Mouse (Mus musculus) forebrain, postnatal 0 days (tissue): ENCODE results near the gene AC170998.1. TPM values are rescaled to one million over a fixed set of nuclear protein-coding genes. Genes with fewer than 3 reads are reported as not detected.
"Not testable (repeated sequence)": the region's sequence is repeated elsewhere in the genome, so short reads cannot be mapped to it uniquely, and the experiment has no call there.

ENCODE experiments used
- ATAC-seq: fragments of 200-750 bp; cut with Nextera tagmentation; 2 replicates; pipeline ENCODE4 v1.8.0; 2017; ENCODE audit warnings: mild to moderate bottlenecking, moderate library complexity
- DNase-seq: peaks from one replicate; pipeline ENCODE4 v3.0.0-alpha.2; 2015
- H3K27ac ChIP-seq: fragments of 300-500 bp; sonication (generic); 2 replicates; pipeline ENCODE4 v1.5.1; 2014; ENCODE audit warnings: low read depth, mild to moderate bottlenecking, antibody characterized with exemption, low read length, moderate library complexity, mixed read lengths
- H3K27me3 ChIP-seq: fragments of 300-500 bp; sonication (generic); 2 replicates; pipeline ENCODE4 v1.6.1; 2014; ENCODE audit warnings: mild to moderate bottlenecking, low read length, mixed read lengths; ENCODE audit not compliant: insufficient read depth
- H3K36me3 ChIP-seq: fragments of 300-500 bp; sonication (generic); 2 replicates; pipeline ENCODE4 v1.6.1; 2014; ENCODE audit warnings: mild to moderate bottlenecking, moderate library complexity; ENCODE audit not compliant: insufficient read depth
- H3K4me1 ChIP-seq: fragments of 300-500 bp; sonication (generic); 2 replicates; pipeline ENCODE4 v1.6.1; 2014; ENCODE audit warnings: antibody characterized with exemption; ENCODE audit not compliant: insufficient read depth
- H3K4me2 ChIP-seq: fragments of 300-500 bp; sonication (generic); 2 replicates; pipeline ENCODE4 v1.6.1; 2014; ENCODE audit warnings: low read depth, mild to moderate bottlenecking, moderate library complexity
- H3K4me3 ChIP-seq: fragments of 300-500 bp; sonication (generic); 2 replicates; pipeline ENCODE4 v1.5.1; 2014; ENCODE audit warnings: low read depth, low read length, mixed read lengths
- H3K9ac ChIP-seq: fragments of 300-500 bp; sonication (generic); 2 replicates; pipeline ENCODE4 v1.6.1; 2014; ENCODE audit warnings: mild to moderate bottlenecking
- H3K9me3 ChIP-seq: fragments of 300-500 bp; sonication (generic); 2 replicates; pipeline ENCODE4 v1.6.1; 2016; ENCODE audit warnings: low read length
- CTCF ChIP-seq: sonication (generic); IDR thresholded peaks from 2 replicates; pipeline ENCODE4 v1.5.1; 2016; ENCODE audit warnings: antibody characterized with exemption, control low read depth, low read depth
- WGBS: fragments of 180-500 bp; shearing (Covaris S2); extraction: QIAGEN DNeasy Blood & Tissue Kit; methylation state at CpG from one replicate; pipeline ENCODE4 v1.1.7; 2014; 5-methylcytosine and 5-hydroxymethylcytosine counted together
- polyA plus RNA-seq: library from polyadenylated mRNA; unstranded; fragments of >200 nt; fragmentation: Nextera tagmentation; extraction: Ambion mirVana; gene quantifications from 2 replicates; pipeline ENCODE4 v1.2.1, GENCODE M21; 2015
- total RNA-seq: library from RNA; depleted of rRNA; stranded (reverse); fragments of >200 nt; gene quantifications from 2 replicates; pipeline ENCODE4 v1.2.3, GENCODE M21; 2014; rRNA removed

AC170998.1 gene
- total and polyA plus RNA-seq, 2 experiments from 2014 or later = 1.7 to 5.6 TPM

DNA sequence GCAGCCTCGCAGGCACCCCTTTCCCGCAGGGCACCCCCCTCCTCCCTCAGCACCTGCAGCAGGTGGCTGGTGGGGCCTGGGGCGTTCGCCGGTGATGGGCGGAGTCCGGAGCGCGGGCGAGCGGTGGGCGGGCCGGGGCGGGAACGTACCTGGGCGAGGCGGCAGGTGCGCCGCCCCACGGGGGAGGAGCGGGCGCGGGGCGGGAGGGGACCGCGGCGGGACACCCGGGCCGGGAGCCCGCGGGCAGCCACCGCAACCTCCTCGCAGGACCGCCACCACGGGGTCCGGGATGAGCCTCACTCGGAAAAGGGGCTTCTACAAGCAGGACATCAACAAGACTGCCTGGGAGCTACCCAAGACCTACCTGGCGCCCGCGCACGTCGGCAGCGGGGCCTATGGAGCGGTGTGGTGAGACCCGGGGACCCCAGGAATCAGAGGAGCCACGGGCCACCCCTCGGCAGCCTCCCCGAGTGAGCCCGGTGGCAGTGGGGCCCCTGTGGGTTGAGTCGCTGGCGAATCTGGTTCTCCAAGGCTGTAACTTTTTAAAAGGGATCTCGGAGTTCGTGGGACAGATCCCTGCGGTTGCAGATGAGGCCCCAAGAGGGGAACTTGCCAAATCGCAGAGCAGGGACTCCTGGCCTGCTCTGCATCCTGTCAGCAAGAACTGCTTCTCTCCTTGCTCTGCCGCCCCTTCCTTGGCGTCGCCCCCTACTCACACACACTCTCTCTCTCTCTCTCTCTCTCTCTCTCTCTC lies 43.4 kb downstream of the AC170998.1 start, which contains the start of gene Mapk13:
TSS of gene Mapk13 (plus strand) at position 177 of the 754 bp plus-strand sequence.
- Histone ChIP-seq H3K4me3 (peak within 1 kb of the TSS; percentile 33), H3K9me3 (no peaks in the 10 kb centered on the region), H3K36me3 (no peaks in the 10 kb centered on the region), H3K4me2 (peak within 1 kb of the TSS; percentile 58), H3K27ac (no peak within 1 kb of the TSS), H3K4me1 (peaks cover 5% of the 10 kb centered on the region; the same call in 1 of the 2 replicates), H3K27me3 (peaks cover 26% of the 10 kb centered on the region), H3K9ac (0 out of 2 replicates have a peak within 1 kb of the TSS, but pooled peaks have one; percentile 33)
- no peak for ATAC-seq
- DNase-seq = peak; percentile 16
- 5% methylated on average over 54 of the region's 58 CpGs for WGBS
- TF ChIP-seq CTCF = no peak

DNA sequence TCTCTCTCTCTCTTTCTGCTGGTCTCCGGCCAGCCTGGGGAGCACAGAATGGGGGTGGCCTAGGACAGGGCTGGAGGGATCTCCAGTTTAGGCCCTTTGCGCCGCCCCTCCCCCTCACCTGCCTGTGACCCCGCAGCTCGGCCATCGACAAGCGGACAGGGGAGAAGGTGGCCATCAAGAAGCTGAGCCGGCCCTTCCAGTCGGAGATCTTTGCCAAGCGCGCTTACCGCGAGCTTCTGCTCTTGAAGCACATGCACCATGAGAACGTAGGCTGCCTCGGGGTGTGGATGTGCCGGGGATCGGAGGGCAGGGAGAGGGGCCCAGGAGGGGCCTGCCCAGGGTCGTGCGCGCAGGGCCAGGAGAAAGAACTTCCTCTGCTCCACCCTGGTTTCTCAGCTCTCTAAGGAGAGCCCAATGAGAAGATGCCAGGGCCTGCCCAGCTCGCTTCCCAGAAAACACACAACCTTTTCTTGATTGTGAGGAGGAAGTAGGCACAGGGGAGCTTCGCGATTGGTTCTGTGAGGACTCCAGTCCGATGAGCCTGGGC lies 44.1 kb downstream of the AC170998.1 start:
- peaks cover 5% of the 10 kb centered on the region; the same call in 1 of the 2 replicates for H3K4me1 ChIP-seq
- peak overlapping the region; percentile 58 for H3K4me2 ChIP-seq
- peaks cover 26% of the 10 kb centered on the region for H3K27me3 ChIP-seq
- peak; percentile 16 for DNase-seq
- WGBS = 5% methylated on average over 24 of the region's 24 CpGs
- H3K4me3 ChIP-seq = peak overlapping the region; percentile 33
- H3K36me3 ChIP-seq = no peaks in the 10 kb centered on the region
- ATAC-seq = no peak
- H3K9me3 ChIP-seq = no peaks in the 10 kb centered on the region
- no peak overlapping the region for H3K27ac ChIP-seq
- no peak overlapping the region for H3K9ac ChIP-seq
- no peak for TF ChIP-seq CTCF

DNA sequence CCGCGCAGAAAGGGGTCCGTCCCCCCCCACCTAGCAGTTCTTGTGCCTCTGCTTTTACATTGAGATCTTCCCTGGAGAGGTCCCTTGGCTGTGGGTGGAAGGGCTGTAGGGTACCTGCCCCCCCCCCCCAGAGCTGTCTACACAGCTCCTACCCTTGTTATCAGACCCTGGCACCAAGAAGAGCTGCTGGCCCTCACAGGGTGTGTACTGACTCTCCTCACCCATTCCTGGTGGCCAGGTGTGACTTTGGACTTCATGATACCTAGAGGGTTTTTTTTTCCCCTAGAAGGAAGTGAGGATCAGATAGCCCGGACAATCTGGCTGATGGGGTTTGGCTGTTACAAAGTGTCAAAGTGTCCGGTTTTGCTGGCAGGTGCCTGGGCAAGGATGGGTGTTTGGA lies 45.4 kb downstream of the AC170998.1 start:
- no peaks in the 10 kb centered on the region for H3K36me3 ChIP-seq
- no peak overlapping the region for H3K27ac ChIP-seq
- peaks cover 26% of the 10 kb centered on the region for H3K27me3 ChIP-seq
- 94% methylated on average over 5 of the region's 5 CpGs for WGBS
- ATAC-seq (no peak), DNase-seq (no peak)
- H3K4me2 ChIP-seq = no peak overlapping the region
- peaks cover 5% of the 10 kb centered on the region; the same call in 1 of the 2 replicates for H3K4me1 ChIP-seq
- no peaks in the 10 kb centered on the region for H3K9me3 ChIP-seq
- no peak overlapping the region for H3K4me3 ChIP-seq
- no peak for TF ChIP-seq CTCF
- no peak overlapping the region for H3K9ac ChIP-seq

DNA sequence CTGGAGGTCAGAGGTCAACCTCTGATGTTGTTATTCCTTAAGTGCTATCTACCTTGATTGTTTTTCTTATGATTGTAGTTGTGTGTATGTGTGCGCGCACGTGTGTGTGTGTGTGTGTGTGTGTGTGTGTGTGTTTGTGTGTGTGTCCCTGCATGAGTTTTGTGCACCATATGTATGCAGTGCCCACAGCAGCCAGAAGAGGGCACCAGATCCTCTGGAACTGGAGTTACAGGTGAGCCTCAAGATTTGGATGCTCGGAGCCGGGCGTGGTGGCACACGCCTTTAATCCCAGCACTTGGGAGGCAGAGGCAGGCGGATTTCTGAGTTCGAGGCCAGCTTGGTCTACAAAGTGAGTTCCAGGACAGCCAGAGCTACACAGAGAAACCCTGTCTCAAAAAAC lies 48.4 kb downstream of the AC170998.1 start:
- not testable (repeated sequence) for ATAC-seq, H3K9me3 ChIP-seq, H3K9ac ChIP-seq, H3K4me1 ChIP-seq, H3K36me3 ChIP-seq, H3K4me3 ChIP-seq, DNase-seq, H3K27ac ChIP-seq, H3K4me2 ChIP-seq
- H3K27me3 ChIP-seq = peaks cover 18% of the 10 kb centered on the region; the same call in 1 of the 2 replicates
- WGBS = 94% methylated on average over 9 of the region's 9 CpGs
- peak; percentile 22; the same call in 1 of the 2 replicates for TF ChIP-seq CTCF

DNA sequence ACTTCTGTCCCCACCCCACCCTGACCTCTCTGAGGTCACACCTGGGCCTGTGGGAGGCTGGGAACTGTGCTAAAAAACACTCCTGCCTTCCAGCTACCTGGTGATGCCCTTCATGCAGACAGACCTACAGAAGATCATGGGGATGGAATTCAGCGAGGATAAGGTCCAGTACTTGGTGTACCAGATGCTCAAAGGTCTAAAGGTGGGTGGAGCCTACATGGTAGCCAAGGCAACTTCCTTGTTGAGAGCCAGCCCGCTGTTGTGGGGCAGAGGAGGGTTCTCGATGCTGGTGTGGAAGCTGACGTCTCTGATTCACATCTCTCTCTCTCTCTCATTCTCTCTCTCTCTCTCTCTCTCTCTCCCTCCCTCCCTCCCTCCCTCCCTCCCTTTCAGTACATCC lies 49.3 kb downstream of the AC170998.1 start:
- Histone ChIP-seq H3K9me3 (no peaks in the 10 kb centered on the region), H3K36me3 (no peaks in the 10 kb centered on the region), H3K4me1 (no peaks in the 10 kb centered on the region), H3K27ac (no peak overlapping the region), H3K9ac (no peak overlapping the region), H3K4me2 (no peak overlapping the region), H3K27me3 (peaks cover 9% of the 10 kb centered on the region; the same call in 1 of the 2 replicates), H3K4me3 (no peak overlapping the region)
- 80% methylated on average over 4 of the region's 4 CpGs for WGBS
- DNase-seq = no peak
- TF ChIP-seq CTCF = no peak
- no peak for ATAC-seq

Other genes starting within 250 kb of the AC170998.1 start
- gene Fkbp5, start 208.6 kb upstream of the AC170998.1 start, total RNA-seq = 26.6 and 37.3 TPM in 2 replicates
- 18.3 and 21.1 TPM in 2 replicates for gene Fkbp5, start 208.6 kb upstream of the AC170998.1 start, polyA plus RNA-seq
- 0.15 TPM in 1 of 2 replicates, not detected in the other for gene Armc12, start 195.3 kb upstream of the AC170998.1 start, total RNA-seq
- gene Armc12, start 195.3 kb upstream of the AC170998.1 start, polyA plus RNA-seq = not detected in 2 replicates
- gene Clpsl2, start 176.7 kb upstream of the AC170998.1 start, total RNA-seq = not detected in 2 replicates
- not detected in 2 replicates for gene Clpsl2, start 176.7 kb upstream of the AC170998.1 start, polyA plus RNA-seq
- not detected in 2 replicates for gene Clps, start 165.3 kb upstream of the AC170998.1 start, total RNA-seq
- gene Clps, start 165.3 kb upstream of the AC170998.1 start, polyA plus RNA-seq = not detected in 2 replicates
- gene Lhfpl5, start 150.4 kb upstream of the AC170998.1 start, total RNA-seq = 10.6 and 11.9 TPM in 2 replicates
- 11.4 and 13.2 TPM in 2 replicates for gene Lhfpl5, start 150.4 kb upstream of the AC170998.1 start, polyA plus RNA-seq
- 55.4 and 69.6 TPM in 2 replicates for gene Srpk1, start 103.4 kb upstream of the AC170998.1 start, total RNA-seq
- gene Srpk1, start 103.4 kb upstream of the AC170998.1 start, polyA plus RNA-seq = 66.6 and 75.1 TPM in 2 replicates
- gene Slc26a8, start 35.9 kb upstream of the AC170998.1 start, total RNA-seq = 2.0 and 3.3 TPM in 2 replicates
- gene Slc26a8, start 35.9 kb upstream of the AC170998.1 start, polyA plus RNA-seq = 1.3 and 1.8 TPM in 2 replicates
- 28.7 and 33.5 TPM in 2 replicates for gene Mapk14, start 34.8 kb upstream of the AC170998.1 start, total RNA-seq
- gene Mapk14, start 34.8 kb upstream of the AC170998.1 start, polyA plus RNA-seq = 16.6 and 20.4 TPM in 2 replicates
- 0.14 and 0.38 TPM in 2 replicates for gene Mapk13, start 43.2 kb downstream of the AC170998.1 start, total RNA-seq
- gene Mapk13, start 43.2 kb downstream of the AC170998.1 start, polyA plus RNA-seq = 0.53 and 1.0 TPM in 2 replicates
- gene Brpf3, start 75.0 kb downstream of the AC170998.1 start, total RNA-seq = 8.9 and 13.0 TPM in 2 replicates
- 2.2 and 4.1 TPM in 2 replicates for gene Brpf3, start 75.0 kb downstream of the AC170998.1 start, polyA plus RNA-seq
- gene Pnpla1, start 132.3 kb downstream of the AC170998.1 start, total RNA-seq = not detected in 2 replicates
- gene Pnpla1, start 132.3 kb downstream of the AC170998.1 start, polyA plus RNA-seq = 0.04 TPM in 1 of 2 replicates, not detected in the other
- gene 4930539E08Rik, start 189.2 kb downstream of the AC170998.1 start, total RNA-seq = 3.3 and 4.1 TPM in 2 replicates
- gene 4930539E08Rik, start 189.2 kb downstream of the AC170998.1 start, polyA plus RNA-seq = 1.8 and 2.1 TPM in 2 replicates
- gene Pxt1, start 217.8 kb downstream of the AC170998.1 start, total RNA-seq = not detected in 2 replicates
- not detected in 2 replicates for gene Pxt1, start 217.8 kb downstream of the AC170998.1 start, polyA plus RNA-seq
- 69.2 and 77.3 TPM in 2 replicates for gene Kctd20, start 225.9 kb downstream of the AC170998.1 start, total RNA-seq
- 63.4 and 72.9 TPM in 2 replicates for gene Kctd20, start 225.9 kb downstream of the AC170998.1 start, polyA plus RNA-seq